Mouse (Mus musculus) heart, postnatal 0 days (tissue): Measurements from ENCODE around the gene Map6.

Experiments used
- CTCF ChIP-seq: IDR thresholded peaks from 2 replicates; pipeline ENCODE4 v1.5.1; 2016; ENCODE audit warnings: antibody characterized with exemption, control low read depth, low read depth
- EP300 ChIP-seq: IDR thresholded peaks from 2 replicates; pipeline ENCODE4 v1.6.1; 2016; ENCODE audit warnings: antibody characterized with exemption, low read depth

- TF ChIP-seq CTCF, result peak; percentile 75
- no peak for TF ChIP-seq EP300
Measured at GRCm38 (mm10) chr7:99229411-99229810, 37.8 kb upstream of the Map6 start.
